Mouse (Mus musculus) megakaryocyte, embryonic 14.5 days (primary cell): ENCODE results near the gene Olfr748.

Experiments
- FLI1 ChIP-seq: IDR thresholded peaks from 2 replicates; pipeline ENCODE4 v1.6.1; 2012; ENCODE audit warnings: low read length, inconsistent platforms, mixed read lengths
- GATA1 ChIP-seq: IDR thresholded peaks from 3 replicates; pipeline ENCODE4 v1.6.1; 2012; ENCODE audit warnings: mixed read lengths, low read length, inconsistent platforms, borderline replicate concordance

GRCm38 (mm10) chr14:50707073-50707472 lies at the start of gene Olfr748:
- TF ChIP-seq GATA1 (no peak), FLI1 (no peak)
